Mouse (Mus musculus): ENCODE results near the gene Tiparp.

Gene Tiparp

DNA sequence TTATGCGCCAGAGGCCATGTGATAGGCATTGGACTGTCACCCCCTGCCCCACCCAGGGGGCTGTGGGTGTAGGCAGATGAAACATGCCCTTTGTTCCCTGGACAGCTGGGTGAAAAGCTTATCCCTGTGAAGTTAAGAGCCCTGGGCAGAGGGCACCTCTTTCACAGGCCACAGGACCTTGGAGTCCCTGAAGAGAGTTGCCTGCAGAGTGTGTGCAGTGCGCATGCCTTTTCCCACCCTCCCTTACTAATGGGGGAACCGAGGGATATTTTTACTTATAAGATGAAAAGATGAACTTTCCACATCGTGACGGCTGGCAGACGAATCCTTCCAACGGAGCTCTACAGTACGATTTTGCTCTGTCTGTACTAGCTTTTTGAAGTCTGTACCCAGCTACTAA, 57.1 kb downstream of the Tiparp start:
- no peak for DNase-seq (ENCODE audit: low spot score)

DNA sequence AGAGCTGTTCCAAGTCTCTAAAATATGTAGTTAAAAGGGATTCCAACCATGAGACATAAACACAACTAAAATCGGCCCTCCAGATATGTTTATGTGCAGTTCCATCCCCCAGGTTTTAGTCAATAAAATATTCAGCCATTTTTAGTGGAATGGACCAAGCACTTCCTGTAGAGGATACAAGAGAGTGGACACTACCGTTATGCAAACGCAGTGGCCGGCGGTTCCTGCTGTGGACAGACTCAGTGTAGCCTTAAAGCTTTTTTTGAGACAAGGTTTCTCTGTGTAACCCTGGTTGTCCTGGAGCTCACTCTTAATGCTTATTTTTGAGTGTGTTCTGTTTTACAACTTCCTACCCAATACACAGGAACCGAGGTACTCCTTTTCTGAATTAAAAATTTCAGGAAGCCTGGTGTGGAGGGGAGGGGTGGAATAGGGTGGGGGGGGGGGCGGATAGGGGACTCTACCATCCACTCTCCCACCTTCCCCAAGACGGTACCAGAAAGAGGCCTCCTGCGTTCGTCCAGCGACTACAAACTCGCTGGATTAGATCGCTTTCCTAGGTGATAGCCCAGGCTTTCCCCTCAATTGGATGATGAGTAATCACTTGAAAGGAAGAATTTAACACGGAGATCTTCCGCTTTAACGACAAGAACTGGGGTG, 57.7 kb downstream of the Tiparp start:
- no peak for DNase-seq (ENCODE audit: low spot score)

DNA sequence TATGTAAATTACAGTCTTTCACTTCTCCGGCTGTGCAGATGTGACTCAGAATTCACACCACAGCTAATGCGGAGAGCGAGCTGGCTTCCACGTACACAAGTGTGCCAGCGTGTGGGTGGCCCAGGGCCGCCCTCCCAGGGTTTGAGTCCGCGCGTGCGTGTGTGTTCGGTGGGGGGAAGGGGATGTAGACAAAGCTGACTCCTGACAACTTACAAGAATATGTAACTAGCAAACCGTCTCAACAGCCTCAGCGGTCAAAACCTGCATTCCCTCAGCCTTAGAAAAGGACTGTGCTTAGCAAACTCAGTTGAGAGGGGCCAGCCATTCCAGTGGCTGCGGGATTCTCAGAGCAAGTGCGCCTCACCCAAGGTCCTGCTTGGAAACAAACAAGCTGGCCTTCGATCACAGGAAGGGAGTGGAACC, 58.3 kb downstream of the Tiparp start:
- DNase-seq (ENCODE audit: low spot score): peak; percentile 36

DNA sequence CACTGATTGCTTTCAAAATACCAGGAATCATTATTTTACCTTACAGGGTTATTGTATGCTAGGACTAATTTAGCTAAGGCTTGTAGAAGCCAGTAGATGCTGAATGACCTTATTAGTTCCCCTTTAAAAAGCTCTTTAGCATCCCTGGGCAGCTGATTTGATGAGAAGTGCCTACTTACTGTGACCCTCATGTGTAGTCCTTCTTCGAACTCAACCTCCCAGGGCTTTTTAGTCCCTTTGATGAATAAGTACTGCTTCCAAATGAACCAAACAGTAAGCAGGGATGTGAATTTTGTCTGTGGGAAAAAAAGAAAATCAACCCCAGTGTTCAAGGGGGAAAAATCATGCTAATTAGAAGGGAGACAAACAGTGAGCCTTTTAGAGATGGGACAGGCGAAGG, 58.8 kb downstream of the Tiparp start:
- no peak for DNase-seq (ENCODE audit: low spot score)

DNA sequence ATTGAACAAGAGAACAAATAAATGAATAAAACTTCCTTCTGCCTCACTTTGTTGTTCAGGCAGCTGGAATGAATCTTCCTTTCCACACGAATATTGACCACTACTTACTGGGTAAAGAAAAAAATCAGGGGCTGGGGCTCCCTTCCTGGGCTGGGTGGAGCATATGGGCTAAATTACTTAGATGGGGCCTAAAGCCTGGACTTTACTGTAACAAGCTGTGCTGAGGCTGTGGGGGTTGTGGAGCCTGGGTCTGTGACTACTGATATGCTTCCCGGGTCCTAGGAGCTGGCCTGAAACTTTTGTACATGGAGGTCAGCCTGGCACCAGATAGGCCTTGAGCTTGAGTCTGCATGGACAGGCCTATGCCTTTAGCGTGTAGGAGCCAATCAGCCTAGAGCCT, 60.2 kb downstream of the Tiparp start:
- DNase-seq (ENCODE audit: low spot score): no peak

DNA sequence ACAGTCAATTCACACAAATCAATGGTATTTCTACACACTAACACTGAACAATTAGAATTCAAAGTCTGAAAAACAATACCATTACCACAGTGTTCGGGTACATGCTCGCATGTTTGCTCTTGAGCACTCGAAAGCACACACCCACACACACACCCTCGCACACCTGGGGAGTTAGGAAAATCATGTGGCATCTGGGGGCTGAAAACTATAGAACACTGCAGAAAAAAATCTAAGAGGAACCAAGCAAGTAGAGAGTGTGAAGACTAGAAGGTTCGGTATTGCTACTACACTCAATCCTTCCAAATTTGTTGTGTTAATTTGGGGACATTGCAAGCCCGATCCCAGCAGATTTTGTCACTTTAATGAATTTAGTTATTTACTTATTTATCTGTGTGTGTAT, 64.6 kb downstream of the Tiparp start:
- no peak for DNase-seq (ENCODE audit: low spot score)

DNA sequence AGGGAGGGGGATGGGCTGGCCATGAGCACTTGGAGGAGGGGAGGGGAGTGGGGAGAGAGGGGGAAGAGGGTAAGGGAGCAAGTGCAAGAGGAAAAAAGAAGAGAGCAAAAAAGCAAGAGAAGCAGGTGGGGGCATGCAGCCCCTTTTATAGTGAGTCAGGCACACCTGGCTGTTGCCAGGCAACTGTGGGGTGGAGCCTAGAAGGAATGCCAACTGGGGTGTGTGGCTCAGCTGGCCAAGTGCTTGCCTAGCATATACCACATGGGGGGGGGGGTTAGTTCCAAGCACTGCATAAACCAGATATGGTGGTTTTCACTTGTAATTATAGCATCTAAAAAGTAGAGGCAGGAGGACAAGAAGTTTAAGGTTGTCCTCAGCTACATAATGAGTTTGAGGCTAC, 66.3 kb downstream of the Tiparp start:
- DNase-seq (ENCODE audit: low spot score): no peak

DNA sequence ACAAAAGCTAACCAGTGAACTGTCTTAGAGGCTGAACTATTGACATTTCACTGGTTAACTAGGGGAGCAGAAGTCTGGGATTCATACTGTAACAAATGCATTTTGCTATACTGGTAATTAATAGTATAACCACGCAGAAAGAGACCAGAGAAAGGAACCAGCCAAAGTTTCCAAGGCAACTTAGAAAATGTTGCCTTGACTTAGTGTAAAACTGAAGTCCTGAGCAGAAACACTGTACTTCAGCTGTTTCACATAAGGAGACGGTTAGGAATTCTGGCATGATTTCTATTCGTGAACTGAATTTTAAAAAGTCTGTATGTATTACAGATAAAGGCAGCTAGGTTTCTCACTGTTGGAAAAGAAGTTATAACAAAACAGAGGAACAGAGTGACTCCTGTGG, 67.0 kb downstream of the Tiparp start:
- DNase-seq (ENCODE audit: low spot score): no peak

DNA sequence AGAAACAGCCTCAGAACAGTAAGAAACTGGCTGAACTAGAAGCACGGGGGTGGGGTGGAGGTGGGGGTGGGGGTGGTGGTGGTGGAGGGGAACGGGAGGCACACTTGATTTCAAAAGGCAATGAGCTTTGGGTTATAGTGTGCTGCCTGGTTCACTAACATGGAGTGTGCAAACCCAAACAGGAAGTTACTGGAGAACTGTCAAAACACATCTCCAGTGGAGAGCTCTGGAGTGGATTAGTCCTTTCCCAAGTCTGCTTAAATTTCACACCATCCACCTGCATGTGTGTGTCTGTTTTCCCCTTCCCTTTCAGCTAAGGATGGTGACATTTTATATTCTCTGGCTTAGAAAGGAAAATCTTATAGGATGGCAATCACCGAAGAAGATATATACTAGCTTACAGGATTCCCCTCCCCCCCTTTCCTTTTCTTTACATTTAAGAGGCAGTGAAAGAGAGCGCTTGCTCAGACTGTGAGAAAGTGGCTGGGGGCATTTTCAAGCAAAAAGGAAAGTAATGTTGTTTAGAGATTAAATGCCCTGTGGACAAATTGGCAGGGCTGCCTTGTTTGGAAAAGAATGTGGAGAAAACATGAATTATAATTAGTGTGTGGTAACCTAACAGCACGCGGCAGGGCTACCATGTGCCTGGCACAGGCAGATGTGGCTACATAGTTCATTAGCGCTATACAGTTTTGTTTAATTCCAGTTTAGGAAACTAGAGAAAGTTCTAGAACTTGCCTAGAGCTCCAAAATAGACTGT, 70.0 kb downstream of the Tiparp start:
- no peak for DNase-seq (ENCODE audit: low spot score)

DNA sequence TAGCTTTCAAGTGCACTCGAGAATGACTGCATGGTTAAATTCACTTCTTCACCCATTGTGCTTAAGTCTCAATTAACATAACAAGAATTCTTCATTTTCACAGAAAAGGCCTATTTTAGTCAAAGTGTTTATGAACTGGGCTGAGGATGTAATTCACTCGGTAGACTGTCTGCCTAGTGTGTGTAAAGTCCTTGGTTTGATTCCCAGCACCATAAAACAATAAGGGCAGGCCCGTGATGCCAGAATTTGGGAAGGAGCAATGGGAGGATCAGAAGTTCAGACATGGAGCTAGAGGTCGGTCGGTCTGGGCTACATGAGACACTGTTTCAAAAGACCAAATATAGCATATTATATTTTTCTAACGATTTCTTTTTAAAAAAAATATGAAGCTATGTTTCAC, 70.9 kb downstream of the Tiparp start:
- DNase-seq (ENCODE audit: low spot score): no peak

DNA sequence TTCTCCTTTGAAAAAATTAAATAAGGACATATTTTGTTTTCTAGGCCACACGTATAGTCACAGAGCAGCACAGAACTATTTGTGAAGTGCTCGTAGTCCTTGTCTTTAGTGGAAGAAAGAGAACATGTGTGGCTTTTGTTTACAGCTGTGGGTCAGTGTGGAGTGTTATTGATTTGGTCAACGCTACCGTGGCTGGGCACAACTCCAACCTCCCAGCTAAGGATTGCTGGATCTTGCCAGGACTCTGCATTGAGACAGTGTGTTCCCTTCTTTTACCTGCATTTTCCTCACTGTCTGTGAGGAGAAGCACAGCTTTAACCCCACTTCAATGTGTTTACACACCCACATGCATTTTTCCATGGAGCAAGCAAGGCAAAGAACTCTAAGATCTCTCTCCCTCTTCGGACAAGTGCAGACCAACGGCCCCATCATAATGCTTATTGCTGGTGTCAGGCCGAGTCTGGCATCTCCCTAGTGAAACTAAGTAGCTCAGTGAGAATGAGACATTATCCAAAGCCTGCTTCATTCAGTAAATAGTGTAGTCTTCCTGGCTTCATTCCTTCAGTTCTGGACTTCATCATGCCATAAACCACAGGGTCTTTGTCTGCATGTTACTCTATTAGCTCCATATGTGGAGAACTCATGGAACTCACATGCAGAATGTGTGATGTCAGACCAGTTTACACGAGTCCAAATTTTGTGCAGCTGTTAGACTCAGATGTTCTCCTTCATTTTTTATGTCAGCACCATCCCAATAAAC, 73.3 kb downstream of the Tiparp start:
- DNase-seq (ENCODE audit: low spot score): no peak

DNA sequence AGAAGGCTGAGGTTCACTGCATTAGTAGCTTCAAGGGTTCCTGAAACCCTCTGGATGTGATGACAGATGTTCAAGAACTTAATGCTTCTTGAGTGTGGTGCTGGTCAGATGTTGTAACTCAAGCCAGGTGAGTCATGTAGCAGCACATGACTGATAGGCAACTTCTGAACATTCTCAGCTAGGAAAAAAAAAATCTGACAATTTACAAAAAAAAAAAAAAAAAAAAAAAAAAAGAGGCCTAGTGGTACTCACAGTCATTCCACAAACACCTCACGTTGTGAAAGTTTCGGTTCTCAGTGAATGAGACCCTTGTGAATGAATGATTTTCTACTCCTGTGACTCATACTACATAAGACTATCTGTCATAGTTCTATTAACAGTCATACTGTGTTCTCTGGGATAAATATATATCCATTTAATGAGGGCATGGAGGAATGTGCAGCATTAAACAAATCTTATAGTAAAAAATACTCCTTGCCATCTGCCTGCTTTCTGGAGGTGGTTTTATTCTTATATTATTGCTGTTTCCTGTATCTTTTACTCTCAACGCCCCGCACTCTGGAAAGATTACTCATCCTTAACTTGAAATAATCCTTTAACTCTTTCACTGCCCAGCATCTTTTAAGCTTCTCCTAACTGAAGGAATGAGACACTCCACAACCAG, 75.3 kb downstream of the Tiparp start:
- no peak for DNase-seq (ENCODE audit: low spot score)

Data from left cerebral cortex, adult 11 months (tissue).